Mouse (Mus musculus) G1E (cell line): ENCODE data around the gene Cd300lf.

Experiments
- CTCF ChIP-seq: IDR thresholded peaks from 2 replicates; pipeline ENCODE4 v1.5.1; 2012; ENCODE audit warnings: low read depth, low read length, inconsistent platforms, mixed read lengths
- GATA1 ChIP-seq: IDR thresholded peaks from 2 replicates; pipeline ENCODE4 v1.6.1; 2012; ENCODE audit warnings: borderline replicate concordance, low read length, inconsistent platforms, mixed read lengths
- POLR2AphosphoS5 ChIP-seq: IDR thresholded peaks from 2 replicates; pipeline ENCODE4 v1.6.1; 2012; ENCODE audit warnings: low read depth, low read length, inconsistent platforms; ENCODE audit not compliant: insufficient replicate concordance
- TAL1 ChIP-seq: conservative IDR thresholded peaks from 2 replicates; pipeline ENCODE4 v1.6.1; 2012; ENCODE audit warnings: low read depth, low read length, inconsistent platforms, mixed read lengths

- no peak for TF ChIP-seq CTCF
- no peak for TF ChIP-seq GATA1
- no peak for TF ChIP-seq POLR2AphosphoS5
- no peak for TF ChIP-seq TAL1
Measured at GRCm38 (mm10) chr11:115162205-115162601, 28.4 kb upstream of the Cd300lf start.
